32 mouse cellular contexts compared by ENCODE assay signal in genomic region chr10:10701326-10701725, GRCm38 (mm10). TPM values are rescaled to one million over a fixed set of nuclear protein-coding genes. Genes with fewer than 3 reads are reported as not detected.
"Had no signal": no experiment of that assay in that cellular context is flagged by ENCODE, and none has a peak within 500 bp of the region (broad histone marks: within the 10 kb centered on the region; RNA-seq: fewer than 3 reads in every experiment).

No protein-coding gene starts in this region.

- H3K9ac ChIP-seq: limb, embryonic 13.5 days; liver, embryonic 12.5 days; liver, embryonic 15.5 days; lung, embryonic 15.5 days; midbrain, embryonic 13.5 days; neural tube, embryonic 13.5 days had no signal

- H3K4me1 ChIP-seq: limb, embryonic 10.5 days; liver, embryonic 12.5 days; liver, embryonic 15.5 days; lung, embryonic 15.5 days; megakaryocyte, embryonic 14.5 days; midbrain, embryonic 10.5 days; midbrain, embryonic 13.5 days; neural tube, embryonic 13.5 days had no signal

- ATAC-seq: liver, embryonic 12.5 days; midbrain, embryonic 13.5 days; midbrain, embryonic 16.5 days had no signal

- H3K27ac ChIP-seq: kidney, postnatal 0 days; layer of hippocampus, adult 2 months; limb, embryonic 10.5 days; limb, embryonic 13.5 days; liver, embryonic 12.5 days; liver, embryonic 15.5 days; lung, embryonic 15.5 days; midbrain, embryonic 10.5 days; midbrain, embryonic 13.5 days; neural tube, embryonic 13.5 days had no signal

- DNase-seq: kidney, postnatal 25 days; layer of hippocampus, adult 9-11 months; liver; lung, adult 18-20 months; lung, postnatal 10 days; lung, postnatal 36 days; retina, postnatal 1 day; thymus, postnatal 25 days had no signal

- H3K36me3 ChIP-seq: limb, embryonic 10.5 days; limb, embryonic 13.5 days; liver, embryonic 12.5 days; liver, embryonic 15.5 days; lung, embryonic 15.5 days; midbrain, embryonic 10.5 days; midbrain, embryonic 13.5 days; neural tube, embryonic 13.5 days had no signal

- H3K9me3 ChIP-seq: limb, embryonic 10.5 days; limb, embryonic 13.5 days; liver, embryonic 12.5 days; liver, embryonic 15.5 days; lung, embryonic 15.5 days; megakaryocyte, embryonic 14.5 days; midbrain, embryonic 10.5 days; midbrain, embryonic 13.5 days; neural tube, embryonic 13.5 days had no signal

- H3K4me3 ChIP-seq: layer of hippocampus, adult 2 months; limb, embryonic 10.5 days; limb, embryonic 13.5 days; liver, embryonic 12.5 days; liver, embryonic 15.5 days; lung, embryonic 15.5 days; megakaryocyte, embryonic 14.5 days; midbrain, embryonic 10.5 days; midbrain, embryonic 13.5 days; myocyte; neural tube, embryonic 13.5 days had no signal

- H3K27me3 ChIP-seq: limb, embryonic 13.5 days; liver, embryonic 12.5 days; liver, embryonic 15.5 days; lung, embryonic 15.5 days; megakaryocyte, embryonic 14.5 days; midbrain, embryonic 13.5 days; neural tube, embryonic 13.5 days had no signal

- H3K4me2 ChIP-seq: limb, embryonic 13.5 days; liver, embryonic 12.5 days; liver, embryonic 15.5 days; lung, embryonic 15.5 days; midbrain, embryonic 13.5 days; neural tube, embryonic 13.5 days had no signal

RNA-seq across cellular contexts. Expression of gene Gm10944, which starts 20.2 kb away (rescaled TPM):
- total RNA-seq: layer of hippocampus, adult 2 months; layer of hippocampus, postnatal 25 days; left cerebral cortex, adult 18-20 months; left cerebral cortex, postnatal 25 days; monocyte, adult 5-6 weeks; neutrophil, adult 5-6 weeks had no signal
- polyA plus RNA-seq: kidney, embryonic 14.5 days; kidney, postnatal 0 days; large intestine, adult 2 months; limb, embryonic 10.5 days; limb, embryonic 13.5 days; liver, embryonic 12.5 days; liver, embryonic 15.5 days; lung, embryonic 15.5 days; midbrain, embryonic 10.5 days; midbrain, embryonic 13.5 days; midbrain, embryonic 16.5 days; myocyte; neural tube, embryonic 13.5 days; small intestine, adult 2 months; spleen, adult 2 months; stomach, embryonic 16.5 days; thymus, postnatal 0 days had no signal
